Mouse (Mus musculus): ENCODE measurements around the gene Ctdsp2.

DNA sequence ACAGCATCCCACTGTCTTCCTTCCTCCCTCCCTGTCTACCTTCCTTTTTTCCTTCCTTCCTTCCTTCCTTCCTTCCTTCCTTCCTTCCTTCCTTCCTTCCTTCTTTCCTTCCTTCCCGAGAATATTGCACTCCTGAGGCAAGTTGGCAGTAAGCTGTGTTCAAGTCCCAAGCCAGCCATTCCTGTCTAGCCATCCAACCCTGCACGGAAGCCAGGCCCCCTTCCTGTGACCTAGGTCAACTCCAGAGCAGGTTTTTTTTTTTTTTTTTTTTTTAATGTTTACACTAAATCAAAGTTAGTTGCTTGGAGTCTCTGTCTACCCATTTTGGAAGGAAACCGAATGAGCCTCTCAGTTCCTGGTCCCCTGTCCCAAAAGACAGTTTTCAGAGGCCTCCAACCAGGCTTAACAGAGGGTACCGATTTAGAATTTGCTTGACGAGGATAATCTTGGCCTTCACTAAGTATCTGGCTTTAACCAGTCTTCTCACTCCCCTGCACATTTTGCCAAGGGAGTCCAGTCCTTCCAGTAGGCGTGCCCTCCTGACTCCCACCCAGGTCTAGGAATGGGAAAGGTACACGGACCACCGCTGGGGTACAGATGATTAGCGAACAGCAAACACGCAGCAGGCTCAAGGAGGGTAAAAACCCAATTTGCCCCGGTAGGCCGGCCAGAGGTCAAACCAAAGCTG lies 7.0 kb upstream of the Ctdsp2 start:
- no peak for TF ChIP-seq POLR2A (IDR thresholded peaks at IDR 0.05; ENCODE audit: control insufficient read depth, extremely low read depth, insufficient read depth, low read length, poor library complexity)
- no peak for TF ChIP-seq CTCF (IDR thresholded peaks at IDR 0.05; ENCODE audit: borderline replicate concordance, control insufficient read depth, extremely low read depth, insufficient read depth, low read length, poor library complexity)

Data from thymus, adult 2 months (tissue).